Mouse (Mus musculus) E14TG2a.4 (cell line): ENCODE results near the gene Ntm.

Source experiments
- H3K27me3 ChIP-seq: 2 replicates; pipeline ENCODE4 v1.6.1; 2014; ENCODE audit warnings: low read length, control low read depth; ENCODE audit not compliant: insufficient read depth
- H3K36me3 ChIP-seq: 2 replicates; pipeline ENCODE4 v1.6.1; 2014; ENCODE audit warnings: low read length, control low read depth; ENCODE audit not compliant: insufficient read depth
- H3K4me1 ChIP-seq: replicated peaks from 2 replicates; pipeline ENCODE4 v1.6.1; 2014; ENCODE audit warnings: low read depth, low read length, control low read depth
- H3K4me3 ChIP-seq: replicated peaks from 2 replicates; pipeline ENCODE4 v1.5.1; 2014; ENCODE audit warnings: mild to moderate bottlenecking, low read length
- H3K9me3 ChIP-seq: 2 replicates; pipeline ENCODE4 v1.6.1; 2014; ENCODE audit warnings: low read length, control low read depth
- CTCF ChIP-seq: conservative IDR thresholded peaks from 2 replicates; pipeline ENCODE4 v1.5.1; 2014; ENCODE audit warnings: low read length
- NANOG ChIP-seq: IDR thresholded peaks from 2 replicates; pipeline ENCODE4 v1.6.1; 2014; ENCODE audit warnings: borderline replicate concordance, low read length, mixed read lengths
- POU5F1 ChIP-seq: IDR thresholded peaks from 2 replicates; pipeline ENCODE4 v1.6.1; 2014; ENCODE audit warnings: low read length, borderline replicate concordance

Ntm gene

DNA sequence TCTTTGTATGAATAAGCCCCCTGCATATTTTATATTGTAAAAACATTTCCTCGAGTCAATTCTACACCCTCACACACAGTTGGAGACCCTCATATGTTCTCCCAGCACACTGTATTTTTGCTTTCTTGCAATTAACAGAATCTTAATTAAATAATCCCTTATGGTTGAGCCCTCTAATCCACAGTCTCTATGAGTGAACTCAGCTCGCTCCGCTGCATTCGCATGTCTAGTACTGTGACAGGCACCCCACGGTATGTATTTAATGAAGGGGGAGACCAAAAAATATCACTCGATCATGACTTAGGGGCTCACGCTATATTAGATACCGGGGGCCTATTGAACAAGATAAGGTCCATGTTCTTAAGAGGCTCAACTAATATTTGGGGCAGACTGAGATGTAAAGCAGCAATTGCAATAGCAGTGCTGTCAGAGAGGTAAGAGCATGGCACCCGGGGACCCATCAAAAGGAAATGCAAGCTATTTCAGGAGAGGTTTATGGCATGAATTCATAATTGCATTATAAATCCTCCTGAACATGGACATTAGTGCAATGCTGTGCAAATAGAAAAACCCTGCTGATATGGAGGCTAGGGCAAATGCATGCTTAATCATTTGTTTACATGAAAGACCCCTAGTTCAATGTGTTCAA, 64.4 kb downstream of the Ntm start:
- Histone ChIP-seq H3K27me3 (no peaks in the 10 kb centered on the region), H3K36me3 (no peaks in the 10 kb centered on the region)

DNA sequence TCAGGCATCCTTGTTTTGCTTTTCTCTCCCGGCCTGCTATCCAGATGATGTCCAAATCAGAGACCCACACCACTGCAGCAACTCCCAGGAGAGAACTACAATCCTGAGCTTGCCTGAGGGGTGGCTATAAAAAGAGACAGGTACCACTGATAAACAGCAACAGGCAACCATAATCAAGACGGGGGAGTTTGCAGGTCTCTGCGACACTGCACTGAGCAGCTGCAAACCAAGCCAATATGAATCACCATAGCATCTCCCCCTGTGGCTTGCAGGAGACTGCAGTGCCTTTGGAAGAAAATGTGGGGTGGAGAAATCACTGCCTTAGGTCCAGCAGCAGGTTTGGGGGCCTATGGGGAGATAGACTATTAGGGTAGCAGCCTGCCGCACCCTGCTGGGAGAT, 65.5 kb downstream of the Ntm start:
- Histone ChIP-seq H3K4me1 (0 out of 2 replicates have a peak, but pooled peaks cover 4% of the 10 kb centered on the region), H3K9me3 (no peaks in the 10 kb centered on the region)
- no peak for TF ChIP-seq CTCF
- TF ChIP-seq NANOG = no peak
- TF ChIP-seq POU5F1 = no peak

More for the DNA sequence above, 64.4 kb downstream of the Ntm start:
- no peak overlapping the region for H3K4me3 ChIP-seq
- 0 out of 2 replicates have a peak, but pooled peaks cover 4% of the 10 kb centered on the region for H3K4me1 ChIP-seq
- no peak for TF ChIP-seq NANOG
- TF ChIP-seq POU5F1 = no peak
- TF ChIP-seq CTCF = no peak
- no peaks in the 10 kb centered on the region for H3K9me3 ChIP-seq

DNA sequence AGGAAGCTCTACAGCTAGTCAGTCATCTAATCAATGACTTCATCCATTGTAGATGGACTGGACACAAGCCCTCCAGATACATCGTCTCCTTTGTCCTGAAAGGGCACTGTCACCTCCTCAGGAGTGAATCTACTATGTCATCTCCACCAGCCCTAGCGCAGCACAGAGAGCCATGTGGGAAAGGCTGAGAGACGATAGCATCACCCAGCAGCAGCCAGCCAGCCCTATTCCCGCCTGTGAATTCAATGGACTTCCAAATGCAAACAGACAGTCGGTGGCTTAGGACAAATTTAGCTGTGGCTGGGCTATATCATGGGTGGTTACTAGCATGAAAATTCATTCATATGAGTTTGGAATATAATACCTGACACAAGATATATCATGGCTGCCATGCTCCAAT, 70.1 kb downstream of the Ntm start:
- TF ChIP-seq POU5F1 (no peak), CTCF (no peak), NANOG (no peak)
- no peak overlapping the region for H3K4me3 ChIP-seq

More for the DNA sequence above, 65.5 kb downstream of the Ntm start:
- Histone ChIP-seq H3K4me3 (no peak overlapping the region), H3K36me3 (no peaks in the 10 kb centered on the region), H3K27me3 (no peaks in the 10 kb centered on the region)

DNA sequence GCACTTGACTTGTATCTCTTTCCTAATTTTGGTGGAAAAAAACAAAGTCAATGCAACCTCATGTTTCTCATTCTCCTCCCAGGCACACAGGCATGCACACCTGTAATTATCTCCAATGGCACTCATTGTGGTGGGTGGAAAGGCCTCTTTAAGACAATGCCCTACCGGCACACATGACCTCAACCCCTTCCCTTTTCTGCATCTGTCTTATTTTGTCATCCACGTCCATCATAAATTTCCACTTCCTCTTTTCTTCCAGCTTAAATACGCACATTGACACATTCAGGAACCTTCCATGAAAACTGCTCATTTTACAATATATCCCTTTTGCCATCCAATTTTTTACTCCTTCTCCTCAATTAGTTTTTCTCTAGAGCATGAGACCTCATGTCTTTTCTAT, 74.2 kb downstream of the Ntm start:
- Histone ChIP-seq H3K27me3 (no peaks in the 10 kb centered on the region), H3K4me1 (peaks cover 6% of the 10 kb centered on the region), H3K36me3 (no peaks in the 10 kb centered on the region), H3K4me3 (no peak overlapping the region), H3K9me3 (peaks cover 10% of the 10 kb centered on the region; the same call in 1 of the 2 replicates)
- no peak for TF ChIP-seq POU5F1
- no peak for TF ChIP-seq NANOG
- no peak for TF ChIP-seq CTCF

More for the DNA sequence above, 70.1 kb downstream of the Ntm start:
- Histone ChIP-seq H3K27me3 (no peaks in the 10 kb centered on the region), H3K9me3 (peaks cover 10% of the 10 kb centered on the region; the same call in 1 of the 2 replicates), H3K36me3 (no peaks in the 10 kb centered on the region), H3K4me1 (no peaks in the 10 kb centered on the region)

DNA sequence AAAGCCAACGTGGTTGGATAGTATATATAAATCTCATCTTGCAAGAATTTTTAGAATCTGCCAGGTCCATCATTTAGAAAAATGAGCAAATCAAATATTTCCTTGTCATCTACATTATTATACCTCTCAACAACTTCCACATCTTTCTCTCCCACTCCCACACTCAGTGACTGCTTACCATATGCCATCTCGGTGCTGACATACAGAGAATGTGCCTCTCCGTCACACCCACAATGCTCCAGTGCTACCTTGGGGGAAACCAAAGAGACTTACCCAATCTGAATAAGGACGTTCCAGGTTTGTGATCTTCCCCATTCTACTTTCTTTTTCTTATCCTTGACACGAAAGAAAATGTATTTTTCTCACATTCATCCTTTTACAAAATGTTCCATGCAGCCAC, 75.0 kb downstream of the Ntm start:
- Histone ChIP-seq H3K36me3 (no peaks in the 10 kb centered on the region), H3K4me3 (no peak overlapping the region), H3K27me3 (no peaks in the 10 kb centered on the region), H3K9me3 (peaks cover 10% of the 10 kb centered on the region; the same call in 1 of the 2 replicates), H3K4me1 (peaks cover 7% of the 10 kb centered on the region)
- TF ChIP-seq CTCF = no peak

DNA sequence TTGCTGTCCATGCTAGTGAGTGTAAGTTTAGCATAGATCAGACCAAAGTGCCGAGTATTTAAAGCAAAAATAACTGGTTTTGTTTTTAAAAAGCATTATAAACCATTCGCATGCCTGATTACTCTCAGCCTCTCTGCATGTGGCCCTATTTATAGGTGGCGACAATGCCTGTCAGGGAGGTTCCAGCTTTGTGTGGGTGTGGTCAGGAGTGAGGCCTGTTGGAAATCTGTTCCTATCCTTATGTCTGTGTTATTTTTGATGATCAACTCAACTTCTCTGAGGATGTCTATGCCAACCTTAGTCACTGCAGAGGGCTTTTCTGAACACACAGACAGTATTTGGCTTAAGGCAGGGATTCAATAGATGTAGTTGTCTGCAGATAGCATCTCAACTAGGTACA, 78.9 kb downstream of the Ntm start:
- Histone ChIP-seq H3K9me3 (no peaks in the 10 kb centered on the region), H3K4me3 (no peak overlapping the region), H3K36me3 (no peaks in the 10 kb centered on the region), H3K27me3 (no peaks in the 10 kb centered on the region), H3K4me1 (peaks cover 7% of the 10 kb centered on the region)
- TF ChIP-seq NANOG = no peak
- TF ChIP-seq POU5F1 = no peak
- no peak for TF ChIP-seq CTCF

DNA sequence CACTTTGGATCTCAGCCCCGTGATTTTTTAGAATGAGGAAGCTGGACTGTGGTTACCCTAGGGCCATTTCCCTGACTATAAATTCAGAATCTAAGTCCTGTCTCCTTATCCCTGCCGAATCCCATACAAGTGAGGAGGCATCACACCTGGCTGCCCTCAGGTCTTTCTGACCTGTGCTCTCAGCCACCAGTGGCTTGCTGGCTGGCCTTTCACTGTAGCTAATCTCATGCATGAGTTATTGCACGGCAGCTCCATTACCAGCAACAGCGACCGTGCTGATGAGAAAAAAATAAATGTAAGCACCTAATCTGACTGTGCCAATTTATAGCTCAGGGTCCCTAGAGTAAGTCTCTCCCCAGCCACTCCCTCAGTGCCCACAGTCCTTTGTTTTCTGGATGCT, 81.3 kb downstream of the Ntm start:
- H3K27me3 ChIP-seq = no peaks in the 10 kb centered on the region

DNA sequence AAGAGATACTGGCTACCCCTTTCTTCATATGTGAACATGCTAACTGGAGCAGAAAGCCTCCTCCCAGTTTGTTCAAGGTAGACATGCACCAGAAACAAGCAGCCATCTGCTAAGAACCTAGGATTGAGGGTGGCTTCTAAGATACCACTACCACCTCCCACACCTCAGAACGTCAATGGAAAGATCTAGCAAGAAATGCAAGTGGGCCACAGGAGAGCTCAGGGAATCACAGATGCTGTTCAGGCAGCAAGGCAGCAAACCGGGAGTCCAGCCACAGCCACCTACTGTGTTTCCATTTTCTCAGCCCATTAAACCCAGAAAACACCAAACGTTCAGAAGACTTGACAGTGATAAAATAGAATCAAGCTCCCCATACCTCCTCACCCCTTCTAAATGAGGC, 85.4 kb downstream of the Ntm start:
- Histone ChIP-seq H3K9me3 (no peaks in the 10 kb centered on the region), H3K4me1 (no peaks in the 10 kb centered on the region; the same call in 1 of the 2 replicates), H3K27me3 (peaks cover 4% of the 10 kb centered on the region; the same call in 1 of the 2 replicates), H3K36me3 (no peaks in the 10 kb centered on the region), H3K4me3 (no peak overlapping the region)
- TF ChIP-seq NANOG (no peak), POU5F1 (no peak), CTCF (no peak)

More for the DNA sequence above, 81.3 kb downstream of the Ntm start:
- Histone ChIP-seq H3K4me1 (peaks cover 7% of the 10 kb centered on the region), H3K4me3 (no peak overlapping the region), H3K9me3 (no peaks in the 10 kb centered on the region), H3K36me3 (no peaks in the 10 kb centered on the region)
- TF ChIP-seq NANOG = no peak
- TF ChIP-seq POU5F1 = no peak
- no peak for TF ChIP-seq CTCF

DNA sequence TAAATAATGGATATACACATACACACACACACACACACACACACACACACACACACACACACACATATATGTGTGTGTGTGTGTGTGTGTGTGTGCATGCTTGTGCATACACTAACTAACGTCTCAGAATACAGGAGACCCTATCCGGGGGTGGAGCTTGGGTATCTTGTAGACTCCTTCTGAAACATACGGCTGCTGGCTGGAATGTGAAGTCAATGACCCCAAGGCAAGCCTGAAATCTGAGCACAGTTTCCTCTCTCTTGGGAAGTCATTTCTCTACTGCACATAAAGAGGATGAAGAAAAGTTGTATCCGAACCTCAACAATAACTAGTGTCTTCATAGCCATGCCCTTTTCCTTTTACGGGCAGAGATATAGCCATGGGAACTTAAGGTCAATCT, 95.2 kb downstream of the Ntm start:
- Histone ChIP-seq H3K9me3 (no peaks in the 10 kb centered on the region), H3K27me3 (peaks cover 2% of the 10 kb centered on the region; the same call in 1 of the 2 replicates), H3K36me3 (no peaks in the 10 kb centered on the region), H3K4me3 (no peak overlapping the region), H3K4me1 (peaks cover 9% of the 10 kb centered on the region; the same call in 1 of the 2 replicates)
- TF ChIP-seq POU5F1 (no peak), NANOG (no peak), CTCF (no peak)
